Mouse (Mus musculus): Measurements from ENCODE around the gene Olfr1373.
A peak's percentile ranks its signal among the peaks of the same experiment; 100 is the strongest.

Gene Olfr1373

DNA sequence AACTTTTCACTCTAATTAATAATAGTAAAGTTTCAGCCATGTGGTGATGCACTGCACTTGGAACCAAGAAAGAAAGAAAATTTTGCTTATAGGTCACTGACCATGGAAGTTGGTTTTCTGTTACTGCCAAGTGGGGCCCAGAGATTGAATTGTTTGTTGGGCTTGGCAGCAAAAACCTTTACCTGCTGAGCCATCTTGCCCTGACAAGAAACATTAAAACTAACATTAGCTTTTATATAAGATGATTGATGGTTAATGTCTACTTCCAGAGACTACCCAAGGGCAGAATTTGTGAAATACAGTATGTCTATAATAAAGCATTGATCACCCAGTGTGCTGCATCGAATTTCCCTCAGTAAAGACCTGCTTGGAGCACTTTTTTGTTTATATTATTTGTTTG is 38.9 kb downstream of the Olfr1373 start:
- DNase-seq (ENCODE audit: low read depth, low spot score), result no peak

DNA sequence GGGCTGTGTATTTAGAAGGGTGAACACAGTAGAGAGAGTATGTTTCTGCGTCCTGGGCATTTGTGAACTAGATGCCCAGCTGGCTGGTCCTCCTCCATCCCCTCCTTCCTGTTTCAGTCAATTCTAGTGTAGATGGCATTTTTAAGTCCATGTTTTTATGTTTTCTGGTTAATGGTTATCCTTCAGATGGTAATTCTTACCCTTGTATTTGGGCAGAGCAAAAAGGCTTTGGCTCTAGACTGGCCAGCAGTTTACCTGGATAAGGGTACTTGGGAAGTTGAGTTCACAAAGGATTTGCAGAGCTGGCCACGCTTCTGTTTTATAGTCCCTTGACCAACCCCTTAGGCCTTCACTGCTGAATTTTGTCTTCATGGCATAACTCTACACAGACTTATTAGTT is 39.3 kb downstream of the Olfr1373 start:
- no peak for DNase-seq (ENCODE audit: low read depth, low spot score)

DNA sequence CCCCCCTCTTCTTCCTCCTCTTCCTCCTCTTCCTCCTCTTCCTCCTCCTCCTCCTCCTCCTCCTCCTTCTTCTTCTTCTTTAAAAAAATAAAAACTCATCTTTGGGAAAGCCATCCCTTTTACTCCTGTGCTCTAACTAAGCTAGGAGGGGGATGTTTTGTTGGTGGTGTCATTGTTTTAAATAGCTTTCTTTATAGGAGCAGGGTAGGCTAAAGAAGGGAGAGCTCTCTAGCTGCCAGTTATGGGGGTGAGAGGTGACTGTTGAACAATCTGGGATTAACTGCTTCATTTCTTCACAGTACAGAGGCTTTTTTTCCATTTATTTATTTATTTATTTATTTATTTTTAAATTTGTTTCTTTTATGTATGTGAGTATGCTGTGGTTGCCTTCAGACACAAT is 39.8 kb downstream of the Olfr1373 start:
- DNase-seq (ENCODE audit: low read depth, low spot score), result no peak

DNA sequence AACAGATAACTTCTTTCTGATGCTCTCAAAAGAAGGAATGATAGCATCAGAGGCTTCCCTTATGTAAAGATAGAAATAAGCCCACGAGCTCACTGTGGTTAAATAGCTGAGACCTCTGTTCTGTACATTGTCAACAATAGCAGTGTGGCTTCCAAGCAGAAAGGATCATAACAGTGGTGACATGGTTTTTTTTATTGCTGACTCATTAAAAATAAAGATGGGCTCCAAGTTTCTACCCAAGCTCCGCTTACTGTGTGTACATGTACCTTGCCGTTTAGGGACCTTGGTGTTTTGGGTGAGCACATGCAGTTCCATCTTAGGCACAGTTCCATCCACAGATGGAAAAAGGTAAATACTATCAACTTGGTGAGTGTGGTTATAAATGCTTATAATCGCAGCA is 42.4 kb downstream of the Olfr1373 start:
- DNase-seq (ENCODE audit: low read depth, low spot score), result no peak

DNA sequence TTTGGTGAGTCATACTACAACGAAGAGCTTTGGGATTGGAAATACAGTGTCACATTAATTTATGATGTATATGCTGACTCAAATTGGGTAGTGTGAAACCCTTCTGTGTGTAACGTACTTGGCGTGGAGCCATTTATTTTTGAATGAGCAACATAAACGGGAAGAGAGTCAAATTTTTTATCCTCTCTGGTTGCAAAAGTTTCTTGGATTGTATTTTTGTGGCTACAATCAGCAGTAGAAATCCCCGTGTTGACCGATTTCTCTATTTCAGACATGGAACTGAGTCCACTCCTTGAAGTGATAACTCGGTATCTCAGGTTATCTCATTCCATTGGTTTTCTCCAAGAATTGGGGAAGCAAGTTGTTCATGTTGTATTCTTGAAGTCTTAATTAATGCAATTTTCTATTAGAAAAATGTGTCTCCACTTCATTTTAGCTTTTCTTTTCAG is 45.5 kb downstream of the Olfr1373 start:
- peak; percentile 76 for DNase-seq (ENCODE audit: low read depth, low spot score)

DNA sequence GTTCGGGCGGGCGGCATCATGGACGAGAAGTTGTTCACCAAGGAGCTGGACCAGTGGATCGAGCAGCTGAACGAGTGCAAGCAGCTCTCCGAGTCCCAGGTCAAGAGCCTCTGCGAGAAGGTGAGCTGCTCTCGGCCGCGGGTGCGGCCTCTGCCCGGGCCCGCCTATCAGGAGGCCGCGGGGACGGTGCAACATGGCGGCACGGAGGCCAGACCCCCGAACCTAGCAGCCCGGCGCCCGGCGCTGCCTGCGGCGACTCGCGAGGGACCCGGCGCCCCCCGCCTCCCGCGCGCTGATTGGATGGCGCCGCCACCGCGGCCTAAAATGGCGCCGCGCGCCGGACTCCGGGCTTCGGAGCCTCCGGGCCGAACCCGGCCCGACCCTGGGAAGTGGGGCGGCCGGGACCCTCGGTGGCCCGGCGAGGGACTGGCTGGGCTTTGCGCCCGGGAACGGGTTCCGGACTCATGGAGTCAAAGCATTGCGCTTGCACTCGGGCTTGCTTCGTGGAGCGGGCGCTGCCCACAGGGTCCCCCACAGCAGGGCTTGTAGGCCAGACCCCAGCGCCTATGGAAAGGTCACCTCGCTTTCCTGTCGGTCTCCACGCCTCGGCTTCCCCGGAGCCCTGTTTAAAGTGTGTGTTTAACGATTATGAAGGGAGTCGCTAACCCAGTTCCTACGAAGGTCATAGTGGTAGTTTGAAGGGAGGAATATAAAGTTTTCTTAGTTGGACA is 46.1 kb downstream of the Olfr1373 start:
- peak; percentile 47 for DNase-seq (ENCODE audit: low read depth, low spot score)

DNA sequence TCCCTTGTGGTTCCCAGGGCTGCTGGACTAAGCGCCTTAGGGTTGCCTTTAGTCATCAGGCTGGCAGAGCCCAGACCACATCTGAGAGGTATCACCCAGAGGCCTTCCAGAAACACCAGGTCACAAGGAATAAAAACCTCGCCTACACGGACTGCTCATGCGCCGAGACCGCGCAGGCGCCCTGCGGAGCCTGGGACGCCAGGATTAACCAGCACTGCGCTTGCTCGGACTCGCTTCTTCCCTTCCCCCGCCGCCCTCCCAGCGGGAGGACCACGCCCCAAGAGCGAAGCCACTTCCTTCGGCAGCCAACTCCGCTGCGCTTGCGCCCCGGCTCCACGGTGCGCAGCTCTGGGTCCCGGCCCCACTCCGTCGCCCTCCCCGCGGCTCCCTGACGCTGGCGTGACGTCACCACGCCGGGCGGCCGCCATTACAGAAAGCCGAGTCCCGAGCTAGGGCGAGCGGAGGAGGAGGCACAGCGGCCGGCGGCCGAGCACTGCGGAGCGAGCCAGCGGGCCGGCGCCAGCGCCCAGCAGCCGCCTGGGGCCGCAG is 46.9 kb downstream of the Olfr1373 start, which contains the start of gene Ppp2ca:
Gene Ppp2ca (plus strand): TSS at position 284 of the 549 bp plus-strand sequence.
- peak; percentile 98 for DNase-seq (ENCODE audit: low read depth, low spot score)

DNA sequence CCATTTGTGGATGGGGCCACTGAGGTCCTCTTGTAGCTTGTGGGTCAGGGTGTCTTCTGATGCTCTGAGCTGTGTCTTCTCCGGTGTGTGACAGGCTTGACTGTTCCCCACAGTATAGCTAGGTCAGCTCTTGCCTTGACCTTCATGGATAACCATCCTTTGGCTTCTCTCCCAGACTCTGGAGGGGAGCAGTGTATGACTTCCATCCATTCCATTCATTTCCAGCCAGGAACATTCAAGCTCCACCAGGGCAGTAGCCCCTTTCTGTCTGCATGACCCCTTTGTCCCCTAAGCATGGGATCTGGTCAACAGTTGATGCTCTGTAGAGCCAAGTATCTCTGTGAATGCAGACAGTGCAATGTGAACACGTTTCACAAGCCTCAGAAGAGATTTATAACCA is 47.7 kb downstream of the Olfr1373 start:
- DNase-seq (ENCODE audit: low read depth, low spot score), result no peak

DNA sequence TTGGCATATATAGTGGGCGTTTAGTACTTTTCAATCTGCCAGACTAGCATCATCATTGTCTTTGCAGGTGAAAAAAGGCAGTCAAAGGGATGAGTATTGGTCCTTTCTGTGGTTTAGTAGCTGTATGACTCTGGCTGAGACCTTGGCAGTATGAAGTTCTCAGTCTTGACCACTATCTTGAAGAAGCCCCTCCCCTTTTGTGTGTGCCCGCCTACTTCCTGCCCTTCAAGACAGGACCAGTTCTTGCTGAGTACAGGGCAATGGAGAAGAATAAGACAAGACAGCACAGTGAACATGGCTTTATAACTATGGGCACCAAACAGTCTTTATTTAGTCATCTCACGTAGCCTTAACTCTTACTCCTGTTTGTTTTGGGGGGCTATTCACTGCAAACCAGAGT is 48.3 kb downstream of the Olfr1373 start:
- peak; percentile 34 for DNase-seq (ENCODE audit: low read depth, low spot score)
